Mouse (Mus musculus): ENCODE measurements around the gene Cdyl. TPM values are rescaled to one million over a fixed set of nuclear protein-coding genes. Genes with fewer than 3 reads are reported as not detected.

Cdyl gene
- 1.5 TPM for polyA plus RNA-seq (2017; shearing (Covaris generic))

DNA sequence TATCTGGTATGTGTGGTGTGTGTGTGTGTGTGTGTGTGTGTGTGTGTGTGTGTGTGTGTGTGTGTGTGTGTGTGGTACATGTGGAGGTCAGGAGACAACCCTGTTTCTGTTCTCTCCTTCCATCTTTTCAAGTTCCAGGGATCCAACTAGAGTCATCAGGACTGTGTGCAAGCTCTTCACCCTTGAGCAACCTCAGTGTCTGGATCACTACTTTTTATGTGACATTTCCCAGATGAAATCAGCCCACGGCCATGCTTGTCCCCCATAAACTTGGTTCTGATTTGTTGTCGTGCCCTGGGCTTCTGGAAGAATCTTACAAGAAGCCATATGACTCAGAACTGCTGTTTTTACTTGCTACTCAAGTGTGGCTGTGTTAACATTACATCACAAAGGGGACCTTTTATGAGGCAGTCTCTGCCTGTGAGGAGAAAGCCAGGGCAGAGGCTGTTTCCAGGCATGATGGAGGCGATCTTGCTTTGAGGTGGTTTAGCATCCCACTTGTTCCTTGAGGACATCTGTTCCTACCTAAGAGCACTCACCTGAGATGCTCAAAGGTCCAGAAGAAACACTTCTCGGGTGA is at the start of gene Cdyl:
TSS of gene Cdyl (plus strand) at position 428 of the 580 bp plus-strand sequence.

DNA sequence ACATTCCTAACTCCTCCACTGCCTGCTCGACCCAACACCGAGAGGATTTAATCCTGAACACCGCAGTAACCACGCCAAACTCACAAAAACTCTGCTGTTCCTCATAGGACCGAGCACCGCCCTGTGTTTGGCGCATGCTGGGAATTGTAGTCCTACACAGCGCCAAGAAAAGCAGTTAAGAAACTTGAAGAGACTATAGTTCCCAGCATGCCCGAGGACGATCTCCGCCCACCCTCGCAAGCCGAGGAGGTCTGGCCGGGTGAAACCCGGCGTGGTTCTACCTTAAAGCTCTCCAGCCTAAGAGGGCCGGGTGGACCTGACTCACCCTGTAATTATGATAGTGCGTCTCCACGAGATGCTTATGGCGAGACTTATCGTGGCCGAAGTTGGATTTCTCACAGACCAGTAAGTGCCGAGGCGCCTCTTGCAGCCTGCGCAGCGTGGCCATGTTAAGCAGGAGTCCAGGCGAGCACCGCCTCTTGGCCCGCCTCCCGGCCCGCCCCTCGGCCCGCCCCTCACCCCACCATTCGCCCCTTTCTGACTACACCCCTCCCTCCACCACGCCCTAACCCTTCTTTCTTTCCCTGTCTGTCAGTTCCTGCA is 246.3 kb downstream of the Cdyl start, which contains the start of gene Rpp40:
TSS of gene Rpp40 (minus strand) at position 481 of the 603 bp plus-strand sequence.

Other genes with a start within 250 kb of the Cdyl start
- gene Rpp40, start 246.5 kb downstream of the Cdyl start, polyA plus RNA-seq (2017; shearing (Covaris generic)): 10.1 TPM